Mouse (Mus musculus) kidney, postnatal 0 days (tissue): ENCODE measurements around the gene Pgap2. TPM values are rescaled to one million over a fixed set of nuclear protein-coding genes. Genes with fewer than 3 reads are reported as not detected.

Experiments
- ATAC-seq: fragments of 200-750 bp; cut with Nextera tagmentation; replicated peaks from 2 replicates; pipeline ENCODE4 v1.8.0; 2017; ENCODE audit warnings: low read depth, moderate number of reproducible peaks, moderate TSS enrichment, moderate library complexity; ENCODE audit not compliant: low FRiP score
- DNase-seq: peaks from one replicate; pipeline ENCODE4 v3.0.0-alpha.2; 2016; ENCODE audit warnings: low spot score
- H3K27ac ChIP-seq: fragments of 300-500 bp; sonication (generic); 2 replicates; pipeline ENCODE4 v1.5.1; 2014; ENCODE audit warnings: mild to moderate bottlenecking
- H3K27me3 ChIP-seq: fragments of 300-500 bp; sonication (generic); 2 replicates; pipeline ENCODE4 v1.6.1; 2014; ENCODE audit warnings: low read length, mixed read lengths; ENCODE audit not compliant: insufficient read depth
- H3K36me3 ChIP-seq: fragments of 300-500 bp; sonication (generic); 2 replicates; pipeline ENCODE4 v1.6.1; 2014; ENCODE audit warnings: low read length, mixed read lengths; ENCODE audit not compliant: insufficient read depth
- H3K4me1 ChIP-seq: fragments of 300-500 bp; sonication (generic); replicated peaks from 2 replicates; pipeline ENCODE4 v1.6.1; 2014; ENCODE audit warnings: antibody characterized with exemption, low read length, mixed read lengths; ENCODE audit not compliant: insufficient read depth
- H3K4me2 ChIP-seq: fragments of 300-500 bp; sonication (generic); 2 replicates; pipeline ENCODE4 v1.6.1; 2014; ENCODE audit warnings: mild to moderate bottlenecking, low read length, moderate library complexity, mixed read lengths
- H3K4me3 ChIP-seq: fragments of 300-500 bp; sonication (generic); replicated peaks from 2 replicates; pipeline ENCODE4 v1.5.1; 2014; ENCODE audit warnings: low read depth, low read length
- H3K9ac ChIP-seq: fragments of 300-500 bp; sonication (generic); 2 replicates; pipeline ENCODE4 v1.6.1; 2014; ENCODE audit warnings: low read depth, low read length
- H3K9me3 ChIP-seq: fragments of 300-500 bp; sonication (generic); replicated peaks from 2 replicates; pipeline ENCODE4 v1.6.1; 2016; ENCODE audit warnings: low read length, inconsistent platforms, mixed read lengths
- CTCF ChIP-seq: IDR thresholded peaks from 2 replicates; pipeline ENCODE4 v1.5.1; 2016; ENCODE audit warnings: antibody characterized with exemption, low read depth, mild to moderate bottlenecking, moderate library complexity
- WGBS: fragments of 180-500 bp; shearing (Covaris S2); extraction: QIAGEN DNeasy Blood & Tissue Kit; methylation state at CpG from one replicate; pipeline ENCODE4 v1.1.7; 2014; 5-methylcytosine and 5-hydroxymethylcytosine counted together
- polyA plus RNA-seq: library from polyadenylated mRNA; unstranded; fragments of >200 nt; fragmentation: Nextera tagmentation; extraction: Ambion mirVana; gene quantifications from 2 replicates; pipeline ENCODE4 v1.2.1, GENCODE M21; 2015

The Pgap2 gene
- polyA plus RNA-seq, 1 experiment from 2014 or later: 66.8 TPM

- Histone ChIP-seq H3K4me2 (peak overlapping the region; percentile 15; the same call in 1 of the 2 replicates), H3K36me3 (0 out of 2 replicates have a peak, but pooled peaks cover 5% of the 10 kb centered on the region), H3K27ac (peak overlapping the region; percentile 42), H3K9ac (0 out of 2 replicates have a peak overlapping the region, but pooled peaks have one; percentile 2), H3K9me3 (no peaks in the 10 kb centered on the region), H3K4me3 (no peak overlapping the region), H3K4me1 (peaks cover 38% of the 10 kb centered on the region), H3K27me3 (no peaks in the 10 kb centered on the region)
- DNase-seq (peak; percentile 10), ATAC-seq (no peak)
- no peak for TF ChIP-seq CTCF
- WGBS: 14% methylated on average over 1 of the region's 1 CpGs
These were observed 35.8 kb downstream of the Pgap2 start for GRCm38 (mm10) chr7:102245775-102246174.

DNA sequence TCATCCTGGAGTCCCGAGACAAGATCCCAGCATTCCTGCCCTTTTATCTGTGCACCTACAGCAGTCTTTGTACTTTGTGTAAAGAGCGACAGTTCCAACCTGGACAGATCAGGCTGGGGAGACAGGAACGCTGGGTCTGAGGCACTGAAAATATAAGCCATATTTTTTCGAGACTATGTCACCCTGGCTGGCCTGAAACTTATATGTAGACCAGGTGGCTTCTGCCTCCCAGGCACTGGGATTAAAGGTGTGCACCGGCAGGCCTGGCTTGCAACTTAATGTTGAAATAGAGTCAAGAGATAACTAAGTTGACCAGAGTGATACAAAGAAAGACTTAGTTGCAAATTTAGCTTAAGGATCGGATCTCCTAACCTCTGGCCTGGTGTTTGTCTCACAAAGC is 36.3 kb downstream of the Pgap2 start:
- peak overlapping the region; percentile 11; the same call in 1 of the 2 replicates for H3K4me2 ChIP-seq
- peaks cover 42% of the 10 kb centered on the region for H3K4me1 ChIP-seq
- no peak for ATAC-seq
- H3K9me3 ChIP-seq: no peaks in the 10 kb centered on the region
- DNase-seq: no peak
- no peaks in the 10 kb centered on the region for H3K27me3 ChIP-seq
- 0 out of 2 replicates have a peak, but pooled peaks cover under 1% of the 10 kb centered on the region for H3K36me3 ChIP-seq
- 62% methylated on average over 6 of the region's 6 CpGs for WGBS
- H3K4me3 ChIP-seq: no peak overlapping the region
- no peak for TF ChIP-seq CTCF
- H3K27ac ChIP-seq: peak overlapping the region; percentile 42; the same call in 1 of the 2 replicates
- 0 out of 2 replicates have a peak overlapping the region, but pooled peaks have one; percentile 2 for H3K9ac ChIP-seq

DNA sequence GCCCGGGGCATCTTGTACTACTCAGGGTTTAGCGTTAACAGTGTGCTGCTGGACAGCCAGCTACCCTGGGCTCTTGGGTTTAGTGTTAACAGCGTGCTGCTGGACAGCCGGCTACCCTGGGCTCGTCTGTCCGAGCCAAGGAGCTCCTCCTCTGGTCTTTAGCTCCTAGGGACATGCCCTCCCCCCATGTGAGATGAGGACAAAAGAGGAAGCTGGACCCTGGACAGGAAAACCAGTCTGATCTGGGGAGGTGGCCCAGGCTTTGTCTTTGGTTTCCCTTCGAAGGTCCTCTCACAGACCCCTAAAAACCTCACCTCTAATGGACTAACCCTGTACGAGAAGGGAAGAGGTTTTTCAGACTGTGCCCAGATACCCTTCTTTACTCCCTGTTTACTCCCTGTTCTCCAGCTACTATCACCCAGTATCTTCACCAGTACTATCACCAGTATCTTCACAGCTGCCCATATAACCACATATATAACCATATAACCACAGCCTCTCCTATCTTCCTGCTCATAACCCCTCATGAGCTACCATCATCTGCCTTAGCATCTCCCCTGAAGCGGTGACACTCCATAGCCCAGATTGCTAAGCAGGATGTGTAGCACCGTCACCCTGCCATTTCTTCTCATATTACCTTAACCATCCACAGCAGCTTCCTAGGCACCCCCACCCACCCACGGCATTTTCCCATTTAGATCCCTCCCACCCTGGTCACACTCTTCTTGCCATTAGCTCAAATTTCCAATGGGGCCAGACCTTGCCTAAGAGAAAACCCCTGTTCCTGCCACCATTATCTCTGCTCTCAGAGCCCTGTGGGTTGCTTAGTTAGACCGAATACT is 37.2 kb downstream of the Pgap2 start:
- no peak overlapping the region for H3K27ac ChIP-seq
- H3K4me2 ChIP-seq: peak overlapping the region; percentile 77
- 50% methylated on average over 12 of the region's 12 CpGs for WGBS
- peaks cover 44% of the 10 kb centered on the region for H3K4me1 ChIP-seq
- DNase-seq: peak; percentile 18
- H3K9ac ChIP-seq: no peak overlapping the region
- H3K9me3 ChIP-seq: no peaks in the 10 kb centered on the region
- ATAC-seq: no peak
- TF ChIP-seq CTCF: no peak
- no peak overlapping the region for H3K4me3 ChIP-seq
- no peaks in the 10 kb centered on the region for H3K36me3 ChIP-seq
- H3K27me3 ChIP-seq: no peaks in the 10 kb centered on the region

DNA sequence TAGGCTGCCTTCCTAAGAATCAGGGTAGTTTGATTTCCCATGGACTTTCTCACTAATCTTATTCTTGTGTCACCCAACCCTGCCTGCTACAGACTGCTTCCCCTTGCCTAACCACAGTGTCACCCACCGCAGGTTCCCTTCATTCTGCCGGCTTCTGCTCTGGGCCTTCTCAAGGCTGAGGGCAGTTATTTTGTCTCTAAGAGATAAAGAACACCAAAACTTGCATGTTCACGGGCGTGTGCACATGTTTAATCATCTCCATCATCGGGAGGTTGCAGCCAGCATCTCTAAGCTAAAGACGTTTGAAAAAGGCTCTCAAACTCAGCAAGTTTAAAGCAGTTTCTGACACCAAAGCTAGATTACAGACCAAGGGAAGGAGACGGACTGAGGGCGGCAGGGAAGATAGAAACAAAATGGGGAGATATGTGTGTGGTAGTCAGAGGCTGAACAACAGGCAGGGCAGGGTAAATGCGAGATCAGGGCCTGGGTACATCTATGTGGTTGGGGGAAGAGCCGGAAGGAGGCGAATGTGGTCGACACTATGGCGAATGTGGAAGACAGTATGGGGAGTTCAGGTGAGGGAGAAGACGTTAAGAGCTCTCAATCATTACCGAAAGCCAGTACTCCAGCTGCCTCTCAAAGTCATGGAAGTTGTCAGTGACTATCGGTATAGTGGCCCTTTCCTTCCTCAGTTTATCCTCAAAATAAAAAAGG is 38.8 kb downstream of the Pgap2 start:
- Histone ChIP-seq H3K36me3 (no peaks in the 10 kb centered on the region), H3K9ac (peak overlapping the region; percentile 91), H3K4me3 (peak overlapping the region; percentile 93), H3K4me1 (peaks cover 44% of the 10 kb centered on the region), H3K27me3 (no peaks in the 10 kb centered on the region), H3K4me2 (peak overlapping the region; percentile 77), H3K27ac (peak overlapping the region; percentile 99; the same call in 1 of the 2 replicates), H3K9me3 (no peaks in the 10 kb centered on the region)
- no peak for TF ChIP-seq CTCF
- WGBS: 14% methylated on average over 16 of the region's 16 CpGs
- ATAC-seq (no peak), DNase-seq (peak; percentile 7)

DNA sequence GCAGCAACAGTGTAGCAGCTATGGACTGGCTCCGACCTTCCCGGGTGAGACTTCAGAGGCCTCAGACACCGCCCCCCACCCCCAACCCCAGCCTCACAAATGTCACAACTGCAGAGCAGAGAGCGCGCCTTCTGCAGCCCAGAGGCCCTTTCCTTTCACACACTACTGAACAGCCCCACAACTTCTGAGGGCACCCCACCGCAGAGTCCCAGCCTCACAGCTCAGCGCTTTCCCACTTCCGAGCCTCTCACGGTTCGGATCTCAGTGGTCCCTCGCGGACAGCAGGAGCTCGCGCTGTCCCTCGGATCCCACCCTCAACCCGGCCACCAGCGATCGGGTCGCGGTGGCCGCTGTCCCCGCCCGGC is 39.5 kb downstream of the Pgap2 start:
- no peaks in the 10 kb centered on the region for H3K36me3 ChIP-seq
- under 1% methylated on average over 22 of the region's 23 CpGs for WGBS
- peak overlapping the region; percentile 91 for H3K9ac ChIP-seq
- DNase-seq (peak; percentile 64), ATAC-seq (peak; percentile 35)
- H3K4me3 ChIP-seq: peak overlapping the region; percentile 93
- H3K4me2 ChIP-seq: peak overlapping the region; percentile 77
- H3K27ac ChIP-seq: peak overlapping the region; percentile 99
- H3K9me3 ChIP-seq: no peaks in the 10 kb centered on the region
- no peak for TF ChIP-seq CTCF
- no peaks in the 10 kb centered on the region for H3K27me3 ChIP-seq
- peaks cover 44% of the 10 kb centered on the region for H3K4me1 ChIP-seq

DNA sequence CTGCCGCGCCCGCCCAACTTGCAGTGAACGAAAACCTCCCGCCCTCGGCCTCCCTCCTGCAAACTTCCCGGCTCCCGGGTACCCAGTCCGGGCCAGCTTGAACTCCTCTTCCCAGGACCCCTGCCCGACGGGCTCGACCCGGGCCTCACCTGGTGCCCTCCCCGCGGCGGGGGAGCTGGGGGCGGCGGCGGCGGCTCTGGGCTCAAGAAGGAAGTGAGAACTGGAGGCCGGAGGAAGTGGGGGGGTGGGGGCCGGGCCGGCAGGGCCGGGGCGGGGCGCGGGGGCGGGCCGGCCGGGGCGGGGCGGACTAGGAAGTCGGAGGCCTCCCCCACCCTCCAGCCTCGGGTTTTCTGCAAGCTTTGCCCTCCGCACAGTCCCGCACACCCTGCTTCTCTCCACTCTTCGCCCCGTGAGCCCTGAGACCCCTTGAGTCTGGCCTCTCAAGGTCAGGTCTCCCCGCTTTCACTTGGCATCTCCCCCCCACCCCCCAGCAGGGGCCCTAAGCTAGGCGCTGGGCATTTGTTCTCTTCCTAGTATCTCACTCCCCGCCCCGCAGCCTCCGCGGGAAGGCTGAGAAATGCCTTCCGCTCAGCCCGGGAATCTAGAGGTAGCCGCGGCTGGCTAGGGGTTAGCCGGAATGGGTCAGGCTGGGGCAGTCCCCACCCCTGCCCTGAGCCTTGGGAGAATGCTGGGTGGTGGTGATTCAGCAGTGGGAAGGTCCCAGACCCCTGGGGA is 40.1 kb downstream of the Pgap2 start:
- Histone ChIP-seq H3K36me3 (no peaks in the 10 kb centered on the region), H3K4me2 (peak overlapping the region; percentile 77), H3K27me3 (no peaks in the 10 kb centered on the region), H3K4me1 (peaks cover 44% of the 10 kb centered on the region), H3K27ac (peak overlapping the region; percentile 99), H3K9ac (peak overlapping the region; percentile 91), H3K9me3 (no peaks in the 10 kb centered on the region), H3K4me3 (peak overlapping the region; percentile 93)
- ATAC-seq (peak; percentile 78), DNase-seq (peak; percentile 88)
- 2% methylated on average over 35 of the region's 49 CpGs for WGBS
- no peak for TF ChIP-seq CTCF
